Mouse (Mus musculus): ENCODE measurements around the gene Xpc.

- no peak for TF ChIP-seq POLR2A (IDR thresholded peaks at IDR 0.05; ENCODE audit: insufficient read length, low read depth)
- TF ChIP-seq TCF12 (IDR thresholded peaks at IDR 0.05; ENCODE audit: insufficient read depth, poor library complexity, severe bottlenecking), result no peak
- TF ChIP-seq USF1 (IDR thresholded peaks at IDR 0.05; ENCODE audit: low read depth), result no peak
- peak in 1 of 3 experiments; percentile 8 for TF ChIP-seq MYOD1 (IDR thresholded peaks at IDR 0.05; ENCODE audit: control insufficient read depth in 1 of 3, insufficient read length in 2 of 3, low read depth in 2 of 3)
- no peak for TF ChIP-seq TCF3 (IDR thresholded peaks at IDR 0.05; ENCODE audit: insufficient read length, low read depth)
- TF ChIP-seq MAX (IDR thresholded peaks at IDR 0.05; ENCODE audit: low read depth), result no peak
- TF ChIP-seq MYOG (IDR thresholded peaks at IDR 0.05; ENCODE audit: control insufficient read depth in 1 of 3, insufficient read depth in 1 of 3, insufficient read length in 2 of 3, low read depth in 2 of 3), result no peak
- TF ChIP-seq E2F4 (IDR thresholded peaks at IDR 0.05; ENCODE audit: insufficient read depth), result no peak
- TF ChIP-seq REST (IDR thresholded peaks at IDR 0.05; ENCODE audit: insufficient read depth, insufficient read length), result no peak
- no peak for TF ChIP-seq CEBPB (IDR thresholded peaks at IDR 0.05; ENCODE audit: insufficient read depth, poor library complexity, severe bottlenecking)
- peak; percentile 29 for TF ChIP-seq POLR2AphosphoS2 (IDR thresholded peaks at IDR 0.05; ENCODE audit: insufficient read length, low read depth)
- no peak for TF ChIP-seq SRF (IDR thresholded peaks at IDR 0.05; ENCODE audit: control insufficient read depth, insufficient read length, low read depth)
Measured at GRCm38 (mm10) chr6:91476541-91476940, 39.1 kb downstream of the Xpc start.
